Mouse (Mus musculus) limb, embryonic 13.5 days (tissue): Measurements from ENCODE around the gene Klf16. TPM values are rescaled to one million over a fixed set of nuclear protein-coding genes. Genes with fewer than 3 reads are reported as not detected.

Experiments
- ATAC-seq: fragments of 200-750 bp; cut with Nextera tagmentation; 2 replicates; pipeline ENCODE4 v1.8.0; 2017; ENCODE audit warnings: low read depth, moderate number of reproducible peaks, moderate TSS enrichment; ENCODE audit not compliant: low FRiP score
- H3K27ac ChIP-seq: fragments of 300-500 bp; sonication (generic); 2 replicates; pipeline ENCODE4 v1.5.1; 2015; ENCODE audit warnings: inconsistent platforms, mild to moderate bottlenecking, moderate library complexity
- H3K27me3 ChIP-seq: fragments of 300-500 bp; sonication (generic); 2 replicates; pipeline ENCODE4 v1.6.1; 2015; ENCODE audit warnings: mild to moderate bottlenecking, inconsistent platforms
- H3K36me3 ChIP-seq: fragments of 300-500 bp; sonication (generic); 2 replicates; pipeline ENCODE4 v1.6.1; 2015; ENCODE audit warnings: inconsistent platforms, mild to moderate bottlenecking, moderate library complexity
- H3K4me1 ChIP-seq: fragments of 300-500 bp; sonication (generic); 2 replicates; pipeline ENCODE4 v1.6.1; 2015; ENCODE audit warnings: inconsistent platforms
- H3K4me2 ChIP-seq: fragments of 300-500 bp; sonication (generic); replicated peaks from 2 replicates; pipeline ENCODE4 v1.6.1; 2015; ENCODE audit warnings: inconsistent platforms, mild to moderate bottlenecking, moderate library complexity
- H3K4me3 ChIP-seq: fragments of 300-500 bp; sonication (generic); 2 replicates; pipeline ENCODE4 v1.5.1; 2015; ENCODE audit warnings: moderate library complexity, mild to moderate bottlenecking, inconsistent platforms
- H3K9ac ChIP-seq: fragments of 300-500 bp; sonication (generic); 2 replicates; pipeline ENCODE4 v1.6.1; 2015; ENCODE audit warnings: mild to moderate bottlenecking, inconsistent platforms
- H3K9me3 ChIP-seq: fragments of 300-500 bp; sonication (generic); 2 replicates; pipeline ENCODE4 v1.6.1; 2016; ENCODE audit warnings: inconsistent platforms
- WGBS: fragments of 180-500 bp; shearing (Covaris S2); methylation state at CpG from one replicate; pipeline ENCODE4 v1.1.7; 2015; 5-methylcytosine and 5-hydroxymethylcytosine counted together
- polyA plus RNA-seq: library from polyadenylated mRNA; unstranded; fragments of >200 nt; fragmentation: Nextera tagmentation; extraction: Ambion mirVana; gene quantifications from 2 replicates; pipeline ENCODE4 v1.2.1, GENCODE M21; 2015

The Klf16 gene
- polyA plus RNA-seq, 1 experiment from 2014 or later, result 9.3 TPM

DNA sequence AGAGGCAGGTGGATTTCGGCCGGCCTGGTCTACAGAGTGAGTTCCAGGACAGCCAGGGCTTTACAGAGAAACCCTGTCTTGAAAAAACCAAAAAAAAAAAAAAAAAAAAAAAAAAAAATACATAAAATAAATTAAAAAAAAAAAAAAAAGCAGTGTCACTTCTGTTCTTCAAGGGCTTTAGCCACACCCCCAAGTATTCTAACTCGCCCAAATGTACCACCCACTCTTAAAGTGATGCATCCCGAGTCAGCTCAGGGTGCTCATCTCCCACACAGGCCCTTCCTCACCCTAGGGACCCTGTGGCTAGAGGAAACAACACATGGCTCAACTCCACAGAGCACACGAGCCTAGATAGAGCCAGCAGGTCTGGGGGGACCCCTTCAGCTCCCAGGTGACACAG, 5.9 kb upstream of the Klf16 start:
- ATAC-seq, result no peak
- Histone ChIP-seq H3K27me3 (no peaks in the 10 kb centered on the region), H3K4me2 (no peak overlapping the region), H3K36me3 (peaks cover 52% of the 10 kb centered on the region), H3K9me3 (no peaks in the 10 kb centered on the region), H3K4me1 (peaks cover 25% of the 10 kb centered on the region), H3K9ac (no peak overlapping the region), H3K4me3 (no peak overlapping the region), H3K27ac (no peak overlapping the region)
- 83% methylated on average over 5 of the region's 5 CpGs for WGBS

GRCm38 (mm10) chr10:80578911-80579310, 1.8 kb upstream of the Klf16 start:
- WGBS, result 8% methylated on average over 8 of the region's 8 CpGs
- Histone ChIP-seq H3K9ac (peak overlapping the region; percentile 61), H3K9me3 (no peaks in the 10 kb centered on the region), H3K4me1 (peaks cover 35% of the 10 kb centered on the region), H3K27ac (peak overlapping the region; percentile 89), H3K4me3 (peak overlapping the region; percentile 83), H3K36me3 (peaks cover 25% of the 10 kb centered on the region), H3K27me3 (no peaks in the 10 kb centered on the region), H3K4me2 (peak overlapping the region; percentile 91)
- no peak for ATAC-seq

DNA sequence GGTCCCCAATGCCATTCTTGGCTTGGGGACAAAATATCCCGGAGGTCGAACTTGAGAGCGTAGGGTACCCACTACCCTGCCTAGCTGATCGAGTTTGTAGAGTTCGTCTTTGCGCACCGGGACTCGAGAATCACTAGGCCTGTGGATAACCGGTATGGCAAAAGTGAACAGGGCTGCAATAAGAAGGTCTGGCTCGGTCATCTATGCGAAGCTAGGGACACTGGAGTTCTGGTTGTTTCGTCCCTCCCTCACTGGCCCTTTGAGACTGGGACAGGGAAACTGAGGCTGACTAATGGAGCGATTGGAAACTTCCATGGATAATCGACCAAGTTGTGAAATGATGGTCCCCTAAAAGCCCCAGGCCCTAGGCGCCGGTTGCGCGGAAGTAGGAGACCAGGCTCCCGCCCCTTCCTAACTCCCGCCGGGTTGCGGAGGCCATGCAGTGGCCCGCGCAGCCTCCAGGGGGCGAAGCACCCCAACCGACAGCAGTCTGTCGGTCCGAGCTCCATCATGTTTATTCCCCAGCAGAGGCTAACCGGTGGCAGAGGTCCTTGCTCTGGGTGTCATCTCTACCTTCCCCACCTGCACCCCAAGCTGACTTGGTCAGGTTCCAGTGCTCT, 1.1 kb upstream of the Klf16 start:
- peak overlapping the region; percentile 83 for H3K4me3 ChIP-seq
- peaks cover 42% of the 10 kb centered on the region for H3K4me1 ChIP-seq
- no peaks in the 10 kb centered on the region for H3K9me3 ChIP-seq
- H3K27me3 ChIP-seq, result no peaks in the 10 kb centered on the region
- WGBS, result under 1% methylated on average over 29 of the region's 29 CpGs
- no peak for ATAC-seq
- peaks cover 18% of the 10 kb centered on the region for H3K36me3 ChIP-seq
- peak overlapping the region; percentile 91 for H3K4me2 ChIP-seq
- H3K27ac ChIP-seq, result peak overlapping the region; percentile 89
- peak overlapping the region; percentile 61 for H3K9ac ChIP-seq

DNA sequence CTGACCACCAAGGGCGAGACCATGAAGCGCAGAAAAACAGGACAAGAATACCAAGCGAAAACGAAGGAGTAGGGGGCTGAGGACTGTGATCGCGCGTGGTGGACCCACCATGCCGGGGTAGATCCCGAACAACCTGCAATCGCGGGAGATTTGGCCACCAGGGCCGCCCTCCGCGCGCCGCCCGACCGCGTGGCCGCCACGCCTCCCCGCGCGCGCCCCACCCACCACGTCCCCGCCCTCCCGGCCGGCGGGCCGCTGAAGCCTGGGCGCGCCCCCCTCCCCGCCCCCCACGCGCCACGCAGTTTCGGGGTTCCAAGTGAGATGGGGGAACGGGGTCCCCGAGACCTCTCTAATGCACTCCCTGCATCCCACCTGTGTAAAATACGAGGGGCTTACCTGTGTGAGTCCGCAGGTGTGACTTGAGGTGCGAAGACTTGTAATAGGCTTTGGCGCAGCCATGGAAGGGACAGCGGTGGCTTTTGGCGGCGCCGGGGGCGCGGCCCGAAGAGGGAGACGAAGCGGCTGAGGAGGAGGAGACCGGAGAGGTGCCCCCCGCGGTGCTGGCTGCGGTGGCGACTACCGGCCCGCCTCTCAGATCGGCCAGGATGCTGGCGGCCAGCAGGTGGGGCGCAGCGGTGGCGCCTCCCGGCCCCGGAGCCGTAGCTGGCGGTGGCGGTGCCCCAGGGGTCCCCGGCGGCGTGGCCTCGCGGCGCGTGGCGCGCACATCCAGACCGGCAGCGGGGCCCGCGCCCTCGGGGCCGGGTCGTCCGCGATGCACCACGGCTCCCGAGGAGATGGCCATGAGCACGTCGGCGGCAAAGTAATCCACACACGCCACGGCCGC, 548 bp downstream of the Klf16 start:
- Histone ChIP-seq H3K9me3 (no peaks in the 10 kb centered on the region), H3K9ac (peak overlapping the region; percentile 89), H3K4me1 (peaks cover 56% of the 10 kb centered on the region), H3K36me3 (peaks cover 5% of the 10 kb centered on the region), H3K27ac (peak overlapping the region; percentile 85), H3K4me3 (peak overlapping the region; percentile 83), H3K4me2 (peak overlapping the region; percentile 91), H3K27me3 (no peaks in the 10 kb centered on the region)
- WGBS, result under 1% methylated on average over 95 of the region's 96 CpGs
- no peak for ATAC-seq

GRCm38 (mm10) chr10:80575925-80576324, 1.2 kb downstream of the Klf16 start:
- no peak for ATAC-seq
- Histone ChIP-seq H3K9me3 (no peaks in the 10 kb centered on the region), H3K36me3 (no peaks in the 10 kb centered on the region; the same call in 1 of the 2 replicates), H3K27ac (no peak overlapping the region), H3K9ac (peak overlapping the region; percentile 89), H3K4me2 (peak overlapping the region; percentile 91), H3K27me3 (no peaks in the 10 kb centered on the region), H3K4me1 (peaks cover 62% of the 10 kb centered on the region), H3K4me3 (peak overlapping the region; percentile 83)
- 13% methylated on average over 17 of the region's 17 CpGs for WGBS

GRCm38 (mm10) chr10:80574896-80575295, 2.2 kb downstream of the Klf16 start:
- Histone ChIP-seq H3K36me3 (no peaks in the 10 kb centered on the region; the same call in 1 of the 2 replicates), H3K27ac (no peak overlapping the region), H3K4me1 (peaks cover 72% of the 10 kb centered on the region), H3K9me3 (no peaks in the 10 kb centered on the region), H3K9ac (no peak overlapping the region), H3K4me2 (peak overlapping the region; percentile 91), H3K4me3 (0 out of 2 replicates have a peak overlapping the region, but pooled peaks have one; percentile 83), H3K27me3 (no peaks in the 10 kb centered on the region)
- 79% methylated on average over 3 of the region's 3 CpGs for WGBS
- ATAC-seq, result no peak

DNA sequence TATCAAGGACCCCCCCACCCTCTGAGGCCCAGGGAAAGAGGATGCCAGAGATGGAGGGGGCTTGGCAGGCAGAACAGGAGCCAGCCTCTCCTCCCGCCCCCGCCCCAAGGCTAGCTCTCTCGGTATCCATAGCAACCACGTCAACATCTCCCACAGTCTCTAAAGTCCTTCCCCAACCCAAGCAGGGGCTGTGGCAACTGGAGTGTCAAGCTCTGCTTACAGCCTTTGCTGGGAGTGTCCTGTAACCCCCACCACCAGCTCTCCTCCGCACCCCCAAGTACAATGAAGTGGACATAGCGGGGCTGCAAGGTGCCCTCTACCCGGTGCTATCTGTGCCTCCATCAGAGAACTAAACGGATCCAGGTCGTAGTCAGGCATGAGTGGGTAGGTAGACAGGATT, 3.2 kb downstream of the Klf16 start:
- Histone ChIP-seq H3K4me2 (no peak overlapping the region; the same call in 1 of the 2 replicates), H3K9me3 (no peaks in the 10 kb centered on the region), H3K27ac (no peak overlapping the region), H3K36me3 (peaks cover 1% of the 10 kb centered on the region), H3K4me3 (no peak overlapping the region), H3K4me1 (peaks cover 75% of the 10 kb centered on the region), H3K9ac (0 out of 2 replicates have a peak overlapping the region, but pooled peaks have one; percentile 39), H3K27me3 (no peaks in the 10 kb centered on the region)
- ATAC-seq, result no peak
- WGBS, result 68% methylated on average over 9 of the region's 9 CpGs

DNA sequence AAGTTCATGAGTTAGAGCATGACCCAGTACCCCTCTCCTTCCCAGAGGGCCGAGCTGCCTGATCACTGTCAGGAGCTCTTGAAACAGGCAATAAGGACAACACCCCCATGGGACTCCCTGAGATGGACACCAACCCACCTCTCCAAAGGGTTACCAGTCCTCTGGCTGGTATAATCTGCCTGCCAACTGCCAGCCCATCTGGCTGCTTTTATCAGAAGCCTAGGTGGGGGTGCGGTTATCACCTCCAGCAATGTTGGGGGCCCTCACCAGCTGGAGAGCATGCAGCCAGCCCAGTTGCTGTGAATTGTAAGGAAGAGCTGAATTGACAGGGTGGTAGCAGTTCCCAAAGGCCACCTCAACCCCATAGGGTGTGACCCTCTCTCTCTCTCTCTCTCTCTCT, 4.6 kb downstream of the Klf16 start:
- peaks cover 16% of the 10 kb centered on the region for H3K36me3 ChIP-seq
- H3K9me3 ChIP-seq, result no peaks in the 10 kb centered on the region
- H3K4me2 ChIP-seq, result no peak overlapping the region
- no peak overlapping the region for H3K9ac ChIP-seq
- no peak overlapping the region for H3K4me3 ChIP-seq
- H3K27me3 ChIP-seq, result no peaks in the 10 kb centered on the region
- peaks cover 67% of the 10 kb centered on the region for H3K4me1 ChIP-seq
- no peak for ATAC-seq
- WGBS, result 88% methylated on average over 2 of the region's 2 CpGs
- no peak overlapping the region for H3K27ac ChIP-seq

DNA sequence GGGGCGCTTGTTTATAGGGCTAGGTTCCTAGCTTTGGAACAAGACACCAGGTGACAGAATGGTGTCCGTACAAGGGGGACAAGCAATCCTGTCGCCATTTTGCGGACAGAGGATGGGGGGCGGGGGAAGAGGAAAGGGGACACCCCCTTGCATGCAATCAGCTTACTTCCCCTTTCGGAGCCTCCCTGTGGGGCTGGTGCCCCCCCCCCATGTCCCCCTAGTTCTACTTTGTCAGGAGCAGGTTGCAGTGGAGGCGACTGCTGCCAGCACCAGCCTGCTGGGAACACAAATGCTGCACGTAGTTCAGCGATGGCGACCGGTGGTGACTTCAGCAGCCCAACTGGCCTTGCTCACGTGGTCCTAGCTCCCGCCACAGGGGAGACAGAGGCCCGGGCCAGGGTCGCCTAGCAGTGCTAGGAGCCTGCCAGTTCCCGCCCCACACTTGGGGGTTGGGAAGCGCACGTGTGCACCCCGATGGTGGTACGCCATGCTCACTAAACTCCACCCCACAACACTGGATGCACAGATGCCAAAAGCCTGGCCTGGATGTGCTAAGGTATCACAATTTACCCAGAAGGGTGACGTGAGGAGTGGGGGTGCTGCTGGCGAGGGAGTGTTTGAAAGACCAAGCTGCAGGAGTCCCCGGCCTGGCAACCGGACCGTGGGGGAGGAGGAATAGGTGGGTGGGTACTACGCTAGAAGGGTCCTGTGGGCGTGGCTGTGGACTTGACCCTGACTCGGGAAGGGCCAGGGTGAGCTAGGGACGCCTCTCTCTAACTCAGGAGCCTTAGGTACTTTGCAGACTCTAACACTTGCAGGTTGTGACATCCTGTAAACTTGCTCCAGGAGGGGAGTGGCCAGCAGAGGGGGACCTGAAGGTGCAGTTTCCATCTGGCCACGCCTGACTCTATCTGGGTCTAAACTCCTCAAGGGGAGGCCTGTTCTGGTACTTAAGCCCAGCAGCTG, 6.0 kb downstream of the Klf16 start:
- Histone ChIP-seq H3K9me3 (no peaks in the 10 kb centered on the region), H3K27ac (peak overlapping the region; percentile 69), H3K4me2 (peak overlapping the region; percentile 61), H3K9ac (peak overlapping the region; percentile 59), H3K4me1 (peaks cover 72% of the 10 kb centered on the region), H3K27me3 (no peaks in the 10 kb centered on the region), H3K36me3 (peaks cover 20% of the 10 kb centered on the region), H3K4me3 (peak overlapping the region; percentile 28)
- 15% methylated on average over 30 of the region's 30 CpGs for WGBS
- peak; percentile 26; the same call in 1 of the 2 replicates for ATAC-seq

DNA sequence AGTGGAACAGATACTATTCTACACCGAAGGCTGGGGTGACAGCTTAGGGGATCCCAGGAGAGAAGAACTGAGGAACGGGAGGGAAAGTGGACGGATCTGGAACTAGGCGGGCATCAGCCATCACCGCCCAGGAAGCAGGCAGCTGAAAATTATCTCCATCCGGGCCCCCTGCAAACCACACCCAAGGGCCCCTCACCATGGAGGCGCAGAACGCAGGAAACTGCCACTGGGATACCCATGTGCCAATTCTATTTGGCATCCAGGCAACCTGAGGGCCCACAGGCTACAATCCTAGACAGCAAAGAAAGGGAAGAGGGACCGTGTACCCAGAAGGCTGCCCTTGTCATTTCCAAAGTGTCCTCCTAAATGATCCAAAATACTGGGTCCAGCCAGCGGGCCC, 6.7 kb downstream of the Klf16 start:
- 92% methylated on average over 10 of the region's 10 CpGs for WGBS
- peak overlapping the region; percentile 59; the same call in 1 of the 2 replicates for H3K9ac ChIP-seq
- peak overlapping the region; percentile 61 for H3K4me2 ChIP-seq

GRCm38 (mm10) chr10:80569664-80570066, 7.5 kb downstream of the Klf16 start:
- H3K4me1 ChIP-seq, result peaks cover 58% of the 10 kb centered on the region
- WGBS, result 37% methylated on average over 10 of the region's 10 CpGs
- H3K36me3 ChIP-seq, result peaks cover 20% of the 10 kb centered on the region
- no peaks in the 10 kb centered on the region for H3K9me3 ChIP-seq
- no peak overlapping the region for H3K27ac ChIP-seq
- no peaks in the 10 kb centered on the region for H3K27me3 ChIP-seq
- H3K9ac ChIP-seq, result no peak overlapping the region
- no peak overlapping the region for H3K4me3 ChIP-seq
- H3K4me2 ChIP-seq, result peak overlapping the region; percentile 27
- no peak for ATAC-seq

More for the DNA sequence above, 6.7 kb downstream of the Klf16 start:
- H3K36me3 ChIP-seq, result peaks cover 20% of the 10 kb centered on the region
- peak overlapping the region; percentile 69; the same call in 1 of the 2 replicates for H3K27ac ChIP-seq
- ATAC-seq, result no peak
- H3K9me3 ChIP-seq, result no peaks in the 10 kb centered on the region
- peak overlapping the region; percentile 28; the same call in 1 of the 2 replicates for H3K4me3 ChIP-seq
- H3K4me1 ChIP-seq, result peaks cover 65% of the 10 kb centered on the region
- H3K27me3 ChIP-seq, result no peaks in the 10 kb centered on the region
